Mouse (Mus musculus) liver, adult 2 months (tissue): ENCODE data around the gene Bach2. TPM values are rescaled to one million over a fixed set of nuclear protein-coding genes. Genes with fewer than 3 reads are reported as not detected.
A peak's percentile ranks its signal among the peaks of the same experiment; 100 is the strongest.

Experiments
- DNase-seq: peaks from one replicate; pipeline ENCODE4 v3.0.0-alpha.2; 2011; ENCODE audit warnings: low read depth, low spot score; ENCODE audit errors: extremely low read depth
- H3K27ac ChIP-seq: fragments of 200-500 bp; replicated peaks from 2 replicates; pipeline ENCODE4 v1.5.1; 2012; ENCODE audit warnings: low read depth, mild to moderate bottlenecking, control low read depth, inconsistent platforms, low read length; ENCODE audit not compliant: insufficient read depth
- H3K27me3 ChIP-seq: fragments of 200-500 bp; 2 replicates; pipeline ENCODE4 v1.6.1; 2012; ENCODE audit warnings: mild to moderate bottlenecking, moderate library complexity, low read length, inconsistent platforms; ENCODE audit not compliant: control insufficient read depth, insufficient read depth
- H3K36me3 ChIP-seq: fragments of 200-500 bp; 2 replicates; pipeline ENCODE4 v1.6.1; 2012; ENCODE audit warnings: low read length, inconsistent platforms; ENCODE audit not compliant: control insufficient read depth, insufficient read depth
- H3K4me1 ChIP-seq: fragments of 200-500 bp; 2 replicates; pipeline ENCODE4 v1.6.1; 2011; ENCODE audit warnings: low read length; ENCODE audit not compliant: control insufficient read depth, insufficient read depth
- H3K4me3 ChIP-seq: fragments of 200-500 bp; 2 replicates; pipeline ENCODE4 v1.5.1; 2011; ENCODE audit warnings: low read depth, mild to moderate bottlenecking, control low read depth, low read length, moderate library complexity; ENCODE audit not compliant: insufficient read depth
- H3K79me2 ChIP-seq: fragments of 200-500 bp; 2 replicates; pipeline ENCODE4 v1.6.1; 2012; ENCODE audit warnings: inconsistent platforms, mild to moderate bottlenecking, low read length, moderate library complexity; ENCODE audit not compliant: control insufficient read depth, insufficient read depth
- H3K9ac ChIP-seq: fragments of 200-500 bp; 2 replicates; pipeline ENCODE4 v1.6.1; 2012; ENCODE audit warnings: low read depth, mild to moderate bottlenecking, control low read depth, inconsistent platforms, low read length
- CTCF ChIP-seq: fragments of 200-500 bp; IDR thresholded peaks from 2 replicates; pipeline ENCODE4 v1.5.1; 2011; ENCODE audit warnings: low read depth, low read length, control low read depth
- POLR2A ChIP-seq: fragments of 200-500 bp; IDR thresholded peaks from 2 replicates; pipeline ENCODE4 v1.6.1; 2011; ENCODE audit warnings: low read length, control low read depth; ENCODE audit not compliant: insufficient read depth; ENCODE audit errors: extremely low read depth
- WGBS: fragments of 180-500 bp; shearing (Covaris S2); methylation state at CpG from one replicate; pipeline ENCODE4 v1.1.7; 2018; 5-methylcytosine and 5-hydroxymethylcytosine counted together
- polyA plus RNA-seq: library from polyadenylated mRNA; depleted of rRNA; stranded (reverse); fragments of >200 nt; gene quantifications from 2 replicates; pipeline ENCODE4 v1.2.3, GENCODE M21; 2012
- total RNA-seq: library from RNA; depleted of rRNA; stranded (reverse); fragments of >200 nt; gene quantifications from 2 replicates; pipeline ENCODE4 v1.2.3, GENCODE M21; 2014

Gene Bach2
- total and polyA plus RNA-seq, 2 experiments = 2.1 to 6.0 TPM

- no peak overlapping the region for H3K27ac ChIP-seq
These were observed 146.5 kb downstream of the Bach2 start for GRCm38 (mm10) chr4:32385121-32385520.

GRCm38 (mm10) chr4:32385623-32386022 lies 147.0 kb downstream of the Bach2 start:
- no peak for TF ChIP-seq CTCF
- H3K79me2 ChIP-seq = no peaks in the 10 kb centered on the region
- no peak overlapping the region for H3K4me3 ChIP-seq
- H3K27me3 ChIP-seq = no peaks in the 10 kb centered on the region
- no peaks in the 10 kb centered on the region for H3K36me3 ChIP-seq
- H3K27ac ChIP-seq = no peak overlapping the region
- no peak for DNase-seq
- H3K9ac ChIP-seq = no peak overlapping the region
- H3K4me1 ChIP-seq = no peaks in the 10 kb centered on the region
- WGBS = 94% methylated on average over 14 of the region's 14 CpGs

More at GRCm38 (mm10) chr4:32385121-32385520, 146.5 kb downstream of the Bach2 start:
- Histone ChIP-seq H3K36me3 (no peaks in the 10 kb centered on the region), H3K4me1 (no peaks in the 10 kb centered on the region), H3K27me3 (no peaks in the 10 kb centered on the region), H3K9ac (no peak overlapping the region), H3K4me3 (no peak overlapping the region), H3K79me2 (no peaks in the 10 kb centered on the region)
- no peak for DNase-seq
- TF ChIP-seq CTCF (no peak), POLR2A (no peak)
- 71% methylated on average over 2 of the region's 2 CpGs for WGBS

GRCm38 (mm10) chr4:32386346-32386745 lies 147.7 kb downstream of the Bach2 start:
- Histone ChIP-seq H3K36me3 (no peaks in the 10 kb centered on the region), H3K27me3 (no peaks in the 10 kb centered on the region), H3K27ac (no peak overlapping the region), H3K9ac (no peak overlapping the region), H3K79me2 (no peaks in the 10 kb centered on the region), H3K4me3 (no peak overlapping the region), H3K4me1 (no peaks in the 10 kb centered on the region)
- WGBS = 61% methylated on average over 10 of the region's 10 CpGs
- DNase-seq = peak; percentile 6
- TF ChIP-seq CTCF (no peak), POLR2A (no peak)

GRCm38 (mm10) chr4:32386931-32387330 lies 148.3 kb downstream of the Bach2 start:
- no peaks in the 10 kb centered on the region for H3K27me3 ChIP-seq
- no peaks in the 10 kb centered on the region for H3K36me3 ChIP-seq
- DNase-seq = no peak
- H3K4me3 ChIP-seq = no peak overlapping the region
- no peaks in the 10 kb centered on the region for H3K4me1 ChIP-seq
- TF ChIP-seq CTCF (no peak), POLR2A (no peak)
- no peak overlapping the region for H3K9ac ChIP-seq
- 73% methylated on average over 8 of the region's 8 CpGs for WGBS
- 0 out of 2 replicates have a peak overlapping the region, but pooled peaks have one; percentile 12 for H3K27ac ChIP-seq
- no peaks in the 10 kb centered on the region for H3K79me2 ChIP-seq

GRCm38 (mm10) chr4:32387479-32388240 lies 149.1 kb downstream of the Bach2 start:
- TF ChIP-seq CTCF (no peak), POLR2A (no peak)
- H3K79me2 ChIP-seq = no peaks in the 10 kb centered on the region
- H3K4me3 ChIP-seq = no peak overlapping the region
- no peaks in the 10 kb centered on the region for H3K27me3 ChIP-seq
- peak; percentile 10 for DNase-seq
- H3K4me1 ChIP-seq = no peaks in the 10 kb centered on the region
- H3K27ac ChIP-seq = peak overlapping the region; percentile 18; the same call in 1 of the 2 replicates
- no peaks in the 10 kb centered on the region for H3K36me3 ChIP-seq
- H3K9ac ChIP-seq = no peak overlapping the region
- WGBS = 63% methylated on average over 11 of the region's 11 CpGs

GRCm38 (mm10) chr4:32388564-32388963 lies 150.0 kb downstream of the Bach2 start:
- TF ChIP-seq POLR2A (no peak), CTCF (no peak)
- H3K4me3 ChIP-seq = no peak overlapping the region
- no peak overlapping the region for H3K9ac ChIP-seq
- H3K36me3 ChIP-seq = no peaks in the 10 kb centered on the region
- no peaks in the 10 kb centered on the region for H3K79me2 ChIP-seq
- WGBS = 88% methylated on average over 9 of the region's 9 CpGs
- H3K27ac ChIP-seq = no peak overlapping the region
- H3K4me1 ChIP-seq = no peaks in the 10 kb centered on the region
- no peaks in the 10 kb centered on the region for H3K27me3 ChIP-seq
- DNase-seq = no peak
